Mouse (Mus musculus): Measurements from ENCODE around the gene Shq1. TPM values are rescaled to one million over a fixed set of nuclear protein-coding genes. Genes with fewer than 3 reads are reported as not detected.

Shq1 gene
- polyA plus RNA-seq, 1 experiment from 2014 or later, result 15.3 TPM

- H3K27me3 ChIP-seq, result peaks cover 51% of the 10 kb centered on the region
Measured at GRCm38 (mm10) chr6:100563552-100564341, 107.2 kb downstream of the Shq1 start.

GRCm38 (mm10) chr6:100562719-100563551 lies 108.0 kb downstream of the Shq1 start:
- peak overlapping the region; percentile 50 for H3K4me3 ChIP-seq (replicated peaks)
- WGBS (ENCODE audit: insufficient replicate concordance), result 3% methylated on average over 51 of the region's 51 CpGs
- no peaks in the 10 kb centered on the region for H3K36me3 ChIP-seq
- ATAC-seq (ENCODE audit: low read depth) (peak; percentile 26; the same call in 1 of the 2 replicates), DNase-seq (no peak)
- H3K4me1 ChIP-seq (replicated peaks), result peaks cover 12% of the 10 kb centered on the region
- H3K27ac ChIP-seq, result no peak overlapping the region
- 0 out of 2 replicates have a peak overlapping the region, but pooled peaks have one; percentile 26 for H3K9ac ChIP-seq
- peak overlapping the region; percentile 74 for H3K4me2 ChIP-seq
- peaks cover 51% of the 10 kb centered on the region for H3K27me3 ChIP-seq
- no peaks in the 10 kb centered on the region for H3K9me3 ChIP-seq (replicated peaks)

More at GRCm38 (mm10) chr6:100563552-100564341, 107.2 kb downstream of the Shq1 start:
- Histone ChIP-seq H3K27ac (no peak overlapping the region), H3K36me3 (no peaks in the 10 kb centered on the region), H3K9ac (0 out of 2 replicates have a peak overlapping the region, but pooled peaks have one; percentile 26), H3K4me2 (peak overlapping the region; percentile 74), H3K4me1 (replicated peaks) (peaks cover 12% of the 10 kb centered on the region), H3K9me3 (replicated peaks) (no peaks in the 10 kb centered on the region), H3K4me3 (replicated peaks) (peak overlapping the region; percentile 50)
- WGBS (ENCODE audit: insufficient replicate concordance), result 7% methylated on average over 38 of the region's 38 CpGs
- DNase-seq (peak; percentile 11), ATAC-seq (ENCODE audit: low read depth) (peak; percentile 52)

- no peak for DNase-seq
- WGBS (ENCODE audit: insufficient replicate concordance), result 59% methylated on average over 8 of the region's 8 CpGs
Measured at GRCm38 (mm10) chr6:100558057-100558456, 112.9 kb downstream of the Shq1 start.

DNA sequence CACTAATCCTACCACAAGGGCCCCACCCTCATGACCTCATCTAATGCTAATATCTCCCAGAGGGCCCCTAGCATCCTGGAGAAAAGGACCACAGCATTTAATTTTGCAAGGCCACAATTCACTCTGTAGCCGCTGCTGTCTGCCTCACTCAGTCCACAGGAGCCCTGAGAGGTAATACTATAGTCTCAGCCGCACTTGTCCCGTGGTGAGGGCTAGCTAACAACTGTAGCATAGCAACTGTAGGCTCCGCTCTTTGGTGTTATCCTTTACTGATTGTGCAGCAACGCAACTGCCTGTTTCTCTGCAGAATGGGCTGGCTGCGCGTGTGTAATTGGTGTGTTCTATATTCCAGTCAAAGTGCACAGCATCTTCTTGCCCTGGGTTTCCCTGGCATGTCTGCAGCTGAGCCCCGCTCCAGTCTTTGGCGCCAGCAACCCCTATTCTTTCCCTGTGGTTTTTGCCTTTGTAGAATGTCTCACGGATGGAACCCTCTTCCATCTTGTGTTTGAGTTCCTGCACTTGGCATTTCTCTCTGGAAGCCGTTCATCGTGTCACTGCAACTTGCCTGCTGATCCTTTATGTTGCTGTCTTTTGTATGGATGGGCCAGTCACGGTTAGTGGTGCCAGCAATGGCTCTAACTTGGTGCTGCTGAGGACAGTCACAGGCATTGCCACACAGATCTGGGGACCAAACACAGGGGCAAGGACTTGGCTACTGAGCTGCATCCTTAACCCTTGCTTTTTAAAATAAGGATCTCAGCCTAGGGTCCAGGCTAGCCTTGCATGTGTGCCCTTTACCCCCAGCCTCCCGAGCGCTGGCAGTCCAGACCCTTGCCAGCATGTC lies 128.6 kb downstream of the Shq1 start:
- ATAC-seq (ENCODE audit: low read depth) (no peak), DNase-seq (no peak)
- Histone ChIP-seq H3K9ac (no peak overlapping the region), H3K4me3 (replicated peaks) (no peak overlapping the region), H3K4me2 (no peak overlapping the region), H3K36me3 (no peaks in the 10 kb centered on the region), H3K9me3 (replicated peaks) (no peaks in the 10 kb centered on the region), H3K27ac (no peak overlapping the region), H3K4me1 (replicated peaks) (no peaks in the 10 kb centered on the region), H3K27me3 (no peaks in the 10 kb centered on the region)
- 70% methylated on average over 15 of the region's 15 CpGs for WGBS (ENCODE audit: insufficient replicate concordance)

More at GRCm38 (mm10) chr6:100558057-100558456, 112.9 kb downstream of the Shq1 start:
- Histone ChIP-seq H3K4me2 (no peak overlapping the region), H3K27ac (no peak overlapping the region), H3K9me3 (replicated peaks) (no peaks in the 10 kb centered on the region), H3K4me3 (replicated peaks) (no peak overlapping the region), H3K9ac (no peak overlapping the region), H3K36me3 (no peaks in the 10 kb centered on the region), H3K4me1 (replicated peaks) (0 out of 2 replicates have a peak, but pooled peaks cover 3% of the 10 kb centered on the region), H3K27me3 (peaks cover 24% of the 10 kb centered on the region)
- ATAC-seq (ENCODE audit: low read depth), result no peak

- no peak overlapping the region for H3K9ac ChIP-seq
- DNase-seq (no peak), ATAC-seq (ENCODE audit: low read depth) (no peak)
- no peak overlapping the region for H3K4me2 ChIP-seq
- no peaks in the 10 kb centered on the region for H3K9me3 ChIP-seq (replicated peaks)
- no peak overlapping the region for H3K27ac ChIP-seq
- 35% methylated on average over 4 of the region's 4 CpGs for WGBS (ENCODE audit: insufficient replicate concordance)
- H3K4me3 ChIP-seq (replicated peaks), result no peak overlapping the region
- H3K27me3 ChIP-seq, result no peaks in the 10 kb centered on the region
- no peaks in the 10 kb centered on the region for H3K4me1 ChIP-seq (replicated peaks)
- H3K36me3 ChIP-seq, result no peaks in the 10 kb centered on the region
Measured at GRCm38 (mm10) chr6:100539698-100540097, 131.3 kb downstream of the Shq1 start.

DNA sequence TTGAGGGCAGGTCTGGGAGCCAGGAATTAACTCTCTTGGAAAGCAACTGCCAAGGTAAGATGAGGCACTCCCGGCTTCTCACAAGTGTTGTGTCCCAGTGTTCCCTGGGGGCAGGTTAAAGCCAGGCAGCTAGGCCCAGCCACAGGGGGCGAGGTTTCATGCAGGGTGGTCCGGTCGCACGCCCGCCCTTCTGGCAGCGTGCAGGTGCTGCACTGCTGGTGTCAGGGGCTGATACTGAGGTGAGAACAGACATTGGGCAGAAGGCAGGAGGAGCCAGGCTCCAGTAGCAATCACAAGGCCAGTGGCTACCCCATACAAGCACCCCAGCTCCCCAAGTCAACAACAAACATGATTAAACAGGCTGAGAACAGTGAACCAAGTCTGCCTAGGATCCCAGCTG lies 132.4 kb downstream of the Shq1 start:
- H3K9me3 ChIP-seq (replicated peaks), result no peaks in the 10 kb centered on the region
- no peaks in the 10 kb centered on the region for H3K4me1 ChIP-seq (replicated peaks)
- no peak overlapping the region for H3K27ac ChIP-seq
- ATAC-seq (ENCODE audit: low read depth), result no peak
- no peaks in the 10 kb centered on the region for H3K27me3 ChIP-seq
- H3K36me3 ChIP-seq, result no peaks in the 10 kb centered on the region
- no peak for DNase-seq
- H3K4me2 ChIP-seq, result no peak overlapping the region
- H3K9ac ChIP-seq, result no peak overlapping the region
- 48% methylated on average over 7 of the region's 7 CpGs for WGBS (ENCODE audit: insufficient replicate concordance)
- no peak overlapping the region for H3K4me3 ChIP-seq (replicated peaks)

- Histone ChIP-seq H3K4me2 (no peak overlapping the region), H3K9me3 (replicated peaks) (no peaks in the 10 kb centered on the region), H3K9ac (no peak overlapping the region), H3K36me3 (no peaks in the 10 kb centered on the region), H3K4me3 (replicated peaks) (no peak overlapping the region), H3K4me1 (replicated peaks) (no peaks in the 10 kb centered on the region), H3K27ac (no peak overlapping the region), H3K27me3 (no peaks in the 10 kb centered on the region)
- ATAC-seq (ENCODE audit: low read depth), result no peak
- DNase-seq, result no peak
- WGBS (ENCODE audit: insufficient replicate concordance), result 65% methylated on average over 6 of the region's 6 CpGs
Measured at GRCm38 (mm10) chr6:100537987-100538386, 133.0 kb downstream of the Shq1 start.

DNA sequence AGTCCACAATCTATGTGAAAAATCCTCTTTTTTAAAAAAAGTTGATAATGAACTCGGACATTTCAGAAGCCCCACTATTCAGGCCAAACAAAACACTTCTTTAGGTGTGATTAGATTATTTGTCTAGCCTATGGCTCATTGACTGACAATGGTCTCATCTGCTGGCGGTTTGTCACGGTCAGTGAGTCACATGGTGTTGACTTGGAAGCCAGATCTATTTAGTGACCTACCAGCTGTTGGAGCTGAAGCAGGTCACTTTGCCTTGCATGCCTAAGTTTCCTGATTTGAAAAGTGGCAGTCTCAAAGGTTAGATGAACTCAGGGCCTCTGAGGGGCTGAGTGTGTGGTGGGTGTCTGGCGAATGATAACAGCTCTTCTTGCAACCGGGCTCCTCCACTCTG lies 133.9 kb downstream of the Shq1 start:
- H3K27ac ChIP-seq, result no peak overlapping the region
- no peak for DNase-seq
- no peaks in the 10 kb centered on the region for H3K9me3 ChIP-seq (replicated peaks)
- 60% methylated on average over 5 of the region's 5 CpGs for WGBS (ENCODE audit: insufficient replicate concordance)
- no peaks in the 10 kb centered on the region for H3K27me3 ChIP-seq
- H3K36me3 ChIP-seq, result no peaks in the 10 kb centered on the region
- no peak overlapping the region for H3K4me3 ChIP-seq (replicated peaks)
- no peak for ATAC-seq (ENCODE audit: low read depth)
- H3K4me2 ChIP-seq, result no peak overlapping the region
- no peak overlapping the region for H3K9ac ChIP-seq
- H3K4me1 ChIP-seq (replicated peaks), result no peaks in the 10 kb centered on the region

- H3K4me1 ChIP-seq (replicated peaks), result no peaks in the 10 kb centered on the region; the same call in 1 of the 2 replicates
- ATAC-seq (ENCODE audit: low read depth) (no peak), DNase-seq (no peak)
- H3K4me2 ChIP-seq, result no peak overlapping the region
- no peak overlapping the region for H3K27ac ChIP-seq
- no peak overlapping the region for H3K4me3 ChIP-seq (replicated peaks)
- H3K27me3 ChIP-seq, result no peaks in the 10 kb centered on the region
- 57% methylated on average over 7 of the region's 7 CpGs for WGBS (ENCODE audit: insufficient replicate concordance)
- H3K36me3 ChIP-seq, result no peaks in the 10 kb centered on the region
- H3K9me3 ChIP-seq (replicated peaks), result no peaks in the 10 kb centered on the region
- H3K9ac ChIP-seq, result no peak overlapping the region
Measured at GRCm38 (mm10) chr6:100533364-100533763, 137.6 kb downstream of the Shq1 start.

DNA sequence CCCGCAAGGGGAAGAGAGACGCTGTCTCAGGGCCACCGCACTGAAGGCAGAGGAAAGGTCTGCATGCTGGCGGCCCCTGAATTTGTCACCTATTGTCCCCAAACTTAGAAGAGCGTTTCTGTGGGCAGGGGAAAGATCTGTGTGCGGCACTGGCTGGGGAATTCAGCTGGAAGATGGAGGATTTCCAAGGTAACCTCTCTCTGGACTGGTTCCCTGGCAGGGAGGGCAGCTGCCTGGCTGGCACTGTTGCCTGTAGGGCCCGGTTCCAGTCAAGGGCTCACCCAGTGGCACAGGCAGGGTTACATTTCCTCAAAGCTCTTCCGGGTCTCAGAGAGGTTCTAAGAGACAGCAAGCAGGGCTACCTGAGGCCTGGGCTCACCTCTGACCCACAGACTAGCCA lies 138.6 kb downstream of the Shq1 start:
- H3K9ac ChIP-seq, result no peak overlapping the region
- H3K9me3 ChIP-seq (replicated peaks), result no peaks in the 10 kb centered on the region
- no peaks in the 10 kb centered on the region; the same call in 1 of the 2 replicates for H3K4me1 ChIP-seq (replicated peaks)
- no peak overlapping the region for H3K4me2 ChIP-seq
- no peak overlapping the region for H3K4me3 ChIP-seq (replicated peaks)
- no peaks in the 10 kb centered on the region for H3K36me3 ChIP-seq
- no peak for DNase-seq
- no peak overlapping the region for H3K27ac ChIP-seq
- no peaks in the 10 kb centered on the region for H3K27me3 ChIP-seq
- ATAC-seq (ENCODE audit: low read depth), result no peak
- WGBS (ENCODE audit: insufficient replicate concordance), result 56% methylated on average over 8 of the region's 8 CpGs

- Histone ChIP-seq H3K27ac (no peak overlapping the region), H3K4me1 (replicated peaks) (peaks cover 7% of the 10 kb centered on the region), H3K4me2 (no peak overlapping the region), H3K36me3 (no peaks in the 10 kb centered on the region), H3K9me3 (replicated peaks) (no peaks in the 10 kb centered on the region), H3K27me3 (0 out of 2 replicates have a peak, but pooled peaks cover 1% of the 10 kb centered on the region), H3K9ac (no peak overlapping the region), H3K4me3 (replicated peaks) (no peak overlapping the region)
- 53% methylated on average over 3 of the region's 3 CpGs for WGBS (ENCODE audit: insufficient replicate concordance)
- DNase-seq, result no peak
- no peak for ATAC-seq (ENCODE audit: low read depth)
Measured at GRCm38 (mm10) chr6:100529673-100530072, 141.3 kb downstream of the Shq1 start.
